Mouse (Mus musculus) intestine, postnatal 0 days (tissue): ENCODE measurements at regions not wholly inside any gene's neighbourhood (a gene's known extent, or its start where the extent isn't known, plus 50 kb on each side); places are given as distances from the start of the nearest gene placed in this dataset.

Experiments
- ATAC-seq: fragments of 200-750 bp; cut with Nextera tagmentation; 2 replicates; pipeline ENCODE4 v1.8.0; 2017; ENCODE audit warnings: mild to moderate bottlenecking, moderate TSS enrichment, moderate library complexity
- H3K27ac ChIP-seq: fragments of 300-500 bp; sonication (generic); 2 replicates; pipeline ENCODE4 v1.5.1; 2014; ENCODE audit warnings: mild to moderate bottlenecking, low read depth, low read length, moderate library complexity
- H3K27me3 ChIP-seq: fragments of 300-500 bp; sonication (generic); replicated peaks from 2 replicates; pipeline ENCODE4 v1.6.1; 2014; ENCODE audit warnings: low read length, mixed read lengths; ENCODE audit not compliant: control insufficient read depth, insufficient read depth
- H3K36me3 ChIP-seq: fragments of 300-500 bp; sonication (generic); 2 replicates; pipeline ENCODE4 v1.6.1; 2014; ENCODE audit warnings: mild to moderate bottlenecking, moderate library complexity; ENCODE audit not compliant: control insufficient read depth, insufficient read depth
- H3K4me1 ChIP-seq: fragments of 300-500 bp; sonication (generic); replicated peaks from 2 replicates; pipeline ENCODE4 v1.6.1; 2014; ENCODE audit warnings: antibody characterized with exemption, low read length, mixed read lengths; ENCODE audit not compliant: control insufficient read depth, insufficient read depth
- H3K4me2 ChIP-seq: fragments of 300-500 bp; sonication (generic); replicated peaks from 2 replicates; pipeline ENCODE4 v1.6.1; 2014; ENCODE audit warnings: low read depth, mild to moderate bottlenecking, moderate library complexity
- H3K4me3 ChIP-seq: fragments of 300-500 bp; sonication (generic); 2 replicates; pipeline ENCODE4 v1.5.1; 2014; ENCODE audit warnings: low read depth, low read length
- H3K9ac ChIP-seq: fragments of 300-500 bp; sonication (generic); 2 replicates; pipeline ENCODE4 v1.6.1; 2014; ENCODE audit warnings: mild to moderate bottlenecking, low read depth, low read length
- H3K9me3 ChIP-seq: fragments of 300-500 bp; sonication (generic); 2 replicates; pipeline ENCODE4 v1.6.1; 2016; ENCODE audit warnings: mixed run types; ENCODE audit not compliant: control insufficient read depth
- CTCF ChIP-seq: sonication (generic); IDR thresholded peaks from 2 replicates; pipeline ENCODE4 v1.5.1; 2016; ENCODE audit warnings: low read depth, mild to moderate bottlenecking, control low read depth, antibody characterized with exemption, moderate library complexity
- WGBS: fragments of 180-500 bp; shearing (Covaris S2); extraction: QIAGEN DNeasy Blood & Tissue Kit; methylation state at CpG from one replicate; pipeline ENCODE4 v1.1.7; 2014; 5-methylcytosine and 5-hydroxymethylcytosine counted together

DNA sequence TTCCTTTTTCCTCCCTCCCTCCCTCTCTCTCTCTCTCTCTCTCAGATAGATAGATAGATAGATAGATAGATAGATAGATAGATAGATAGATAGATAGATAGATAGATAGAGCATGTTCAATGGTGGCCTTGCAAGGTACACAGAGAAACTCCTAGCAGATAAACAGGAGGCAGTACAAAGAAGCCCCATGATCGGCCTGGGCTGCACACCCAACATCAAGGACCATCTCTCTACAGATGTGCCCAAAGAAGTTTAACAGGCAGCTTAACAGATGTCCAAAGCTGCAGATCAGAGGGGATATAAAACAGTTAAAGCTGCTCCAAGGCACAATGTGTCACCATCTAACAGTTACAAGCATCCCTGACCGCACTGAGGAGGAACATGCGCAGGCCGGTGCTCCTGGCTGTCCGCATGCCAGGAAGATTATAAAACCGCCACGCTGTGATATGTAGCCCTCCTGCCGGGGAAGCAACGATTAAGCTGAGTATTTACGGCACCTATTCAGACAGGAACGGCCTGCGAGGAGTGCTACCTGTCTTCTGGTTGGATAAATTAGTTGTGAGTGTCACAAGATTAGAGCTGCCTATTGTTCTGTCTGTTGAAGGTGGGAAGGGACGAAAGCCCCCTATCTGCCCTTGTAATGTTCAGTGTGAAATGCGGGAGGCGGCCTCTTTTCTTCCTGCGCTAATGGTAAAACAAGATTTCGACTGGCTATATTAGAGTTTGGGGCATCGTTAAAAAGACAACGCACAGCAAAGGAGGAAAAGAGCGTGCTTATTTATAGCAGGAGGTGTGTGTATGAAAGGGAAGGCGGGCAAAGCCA is 81.9 kb upstream of the Bnip2 start:
- no peak overlapping the region for H3K4me3 ChIP-seq
- H3K27me3 ChIP-seq, result peaks cover 20% of the 10 kb centered on the region
- H3K9me3 ChIP-seq, result no peaks in the 10 kb centered on the region
- ATAC-seq, result no peak
- no peaks in the 10 kb centered on the region for H3K36me3 ChIP-seq
- no peaks in the 10 kb centered on the region for H3K4me1 ChIP-seq
- no peak overlapping the region for H3K9ac ChIP-seq
- H3K27ac ChIP-seq, result no peak overlapping the region
- no peak for TF ChIP-seq CTCF
- H3K4me2 ChIP-seq, result no peak overlapping the region
- WGBS, result 12% methylated on average over 21 of the region's 21 CpGs

DNA sequence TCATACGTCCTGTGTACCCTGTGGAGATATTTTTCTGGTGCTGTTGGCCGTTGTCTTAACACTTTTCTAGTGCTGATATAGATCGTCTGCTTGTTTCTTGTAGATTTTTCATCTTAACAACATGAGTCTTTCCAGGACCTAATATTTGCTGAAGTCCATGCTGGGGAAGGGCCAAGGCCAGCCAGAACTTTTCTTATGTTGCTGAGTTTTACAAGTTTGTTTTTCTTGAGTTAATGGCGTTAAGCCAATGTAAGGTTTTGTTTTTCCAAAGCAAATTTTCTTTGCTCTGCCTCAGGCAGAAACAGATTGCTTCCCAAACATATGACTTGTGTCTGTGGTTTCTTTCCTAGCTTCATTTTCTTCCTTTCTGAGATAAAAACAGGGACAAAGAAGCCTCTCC is 78.6 kb upstream of the Bnip2 start:
- TF ChIP-seq CTCF, result no peak
- H3K4me3 ChIP-seq, result no peak overlapping the region
- no peaks in the 10 kb centered on the region for H3K4me1 ChIP-seq
- 52% methylated on average over 4 of the region's 4 CpGs for WGBS
- ATAC-seq, result no peak
- H3K4me2 ChIP-seq, result no peak overlapping the region
- H3K27me3 ChIP-seq, result peaks cover 20% of the 10 kb centered on the region
- H3K36me3 ChIP-seq, result no peaks in the 10 kb centered on the region
- no peak overlapping the region for H3K9ac ChIP-seq
- H3K27ac ChIP-seq, result no peak overlapping the region
- no peaks in the 10 kb centered on the region for H3K9me3 ChIP-seq

DNA sequence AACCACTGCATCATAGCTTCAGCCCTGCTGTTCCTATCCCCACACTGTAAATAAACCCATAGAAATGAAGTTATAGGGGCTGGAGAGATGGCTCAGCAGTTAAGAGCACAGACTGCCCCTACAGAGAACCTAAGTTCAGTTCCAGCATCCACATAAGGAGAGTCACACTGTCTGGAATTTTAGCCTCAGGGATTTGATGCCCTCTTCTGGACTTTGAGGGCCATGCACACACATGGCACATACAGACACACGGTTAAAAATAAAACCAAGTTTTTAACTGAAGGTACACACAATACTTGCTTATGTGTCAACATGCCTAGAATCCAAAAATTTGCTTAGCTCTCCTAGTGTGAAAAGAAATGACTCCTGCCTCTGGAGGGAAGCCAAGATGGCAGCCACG is 61.1 kb upstream of the Bnip2 start:
- no peak overlapping the region for H3K27ac ChIP-seq
- ATAC-seq, result no peak
- WGBS, result 73% methylated on average over 2 of the region's 2 CpGs
- H3K4me1 ChIP-seq, result no peaks in the 10 kb centered on the region
- peak; percentile 34; the same call in 1 of the 2 replicates for TF ChIP-seq CTCF
- H3K36me3 ChIP-seq, result no peaks in the 10 kb centered on the region
- no peaks in the 10 kb centered on the region for H3K9me3 ChIP-seq
- no peak overlapping the region for H3K9ac ChIP-seq
- no peak overlapping the region for H3K4me3 ChIP-seq
- no peaks in the 10 kb centered on the region for H3K27me3 ChIP-seq
- no peak overlapping the region for H3K4me2 ChIP-seq

DNA sequence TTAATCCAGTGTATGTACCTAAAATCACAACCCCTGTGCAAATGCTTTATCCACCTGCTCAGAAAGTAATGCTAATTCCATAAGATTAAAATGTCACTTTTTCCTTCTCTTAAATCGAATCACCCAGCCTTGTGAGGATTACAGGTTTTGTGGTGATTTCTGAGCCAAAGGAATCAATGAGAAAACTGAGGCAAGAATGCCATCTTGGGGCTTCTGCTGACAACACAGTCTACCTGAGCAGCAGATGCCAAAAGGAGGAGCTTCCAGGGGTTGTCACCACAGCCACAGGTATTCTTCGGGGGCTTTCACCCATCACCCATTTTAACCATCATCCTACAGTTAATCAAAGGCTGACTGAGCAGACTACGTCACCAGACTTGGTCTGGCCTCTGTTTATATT is 51.4 kb upstream of the Bnip2 start:
- 68% methylated on average over 3 of the region's 3 CpGs for WGBS
- no peak overlapping the region for H3K9ac ChIP-seq
- H3K9me3 ChIP-seq, result no peaks in the 10 kb centered on the region
- H3K36me3 ChIP-seq, result no peaks in the 10 kb centered on the region
- no peak for TF ChIP-seq CTCF
- H3K27ac ChIP-seq, result no peak overlapping the region
- H3K4me3 ChIP-seq, result no peak overlapping the region
- no peak overlapping the region for H3K4me2 ChIP-seq
- no peaks in the 10 kb centered on the region for H3K4me1 ChIP-seq
- no peak for ATAC-seq
- H3K27me3 ChIP-seq, result no peaks in the 10 kb centered on the region
